Mouse (Mus musculus): ENCODE measurements at regions not wholly inside any gene's neighbourhood (a gene's known extent, or its start where the extent isn't known, plus 50 kb on each side); places are given as distances from the start of the nearest gene placed in this dataset.

DNA sequence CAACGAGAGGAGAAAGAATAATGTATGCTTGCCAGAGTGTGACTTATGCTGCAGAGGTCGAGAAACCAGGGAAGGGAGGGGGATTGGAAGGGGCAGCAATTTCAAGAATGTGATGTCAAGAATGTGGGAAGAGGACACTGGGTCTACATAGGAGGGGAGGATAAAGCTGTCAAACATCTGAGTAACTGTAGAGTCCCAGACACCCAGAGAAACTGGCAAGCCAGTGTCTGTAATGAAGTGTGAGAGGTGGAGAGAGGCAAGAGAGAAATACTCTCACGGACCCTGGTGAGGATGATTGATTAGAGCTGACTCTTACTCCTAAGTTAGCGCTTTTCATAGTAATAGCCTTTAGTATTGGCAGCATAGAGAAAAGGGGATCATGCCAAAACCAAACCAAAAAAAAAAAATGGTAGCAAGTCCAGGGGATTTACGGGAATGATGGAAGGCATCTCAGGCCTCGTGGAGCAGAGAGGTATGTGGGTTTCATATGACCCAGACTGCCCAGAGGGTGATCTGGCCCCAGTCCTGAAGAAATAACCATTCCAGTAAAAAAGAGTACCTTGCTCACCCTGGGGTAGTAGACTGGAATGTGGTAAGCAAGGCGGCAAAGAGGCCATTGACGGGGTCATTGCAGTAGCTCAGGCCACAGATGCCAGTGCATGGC, 146.2 kb upstream of the Serp2 start:
- WGBS: 79% methylated on average over 8 of the region's 8 CpGs
- H3K27me3 ChIP-seq (ENCODE audit: insufficient read depth, low read length): no peaks in the 10 kb centered on the region
- H3K4me1 ChIP-seq (ENCODE audit: insufficient read depth): no peaks in the 10 kb centered on the region
- TF ChIP-seq CTCF (IDR thresholded peaks at IDR 0.05; ENCODE audit: low read depth): no peak
- H3K9me3 ChIP-seq (ENCODE audit: low read length): no peaks in the 10 kb centered on the region
- no peak overlapping the region for H3K4me2 ChIP-seq (ENCODE audit: low read depth)
- DNase-seq (no peak), ATAC-seq (no peak)
- H3K9ac ChIP-seq: no peak overlapping the region
- H3K4me3 ChIP-seq (ENCODE audit: low read depth, low read length): no peak overlapping the region
- H3K36me3 ChIP-seq (ENCODE audit: insufficient read depth): no peaks in the 10 kb centered on the region
- H3K27ac ChIP-seq (ENCODE audit: low read depth, low read length): no peak overlapping the region

DNA sequence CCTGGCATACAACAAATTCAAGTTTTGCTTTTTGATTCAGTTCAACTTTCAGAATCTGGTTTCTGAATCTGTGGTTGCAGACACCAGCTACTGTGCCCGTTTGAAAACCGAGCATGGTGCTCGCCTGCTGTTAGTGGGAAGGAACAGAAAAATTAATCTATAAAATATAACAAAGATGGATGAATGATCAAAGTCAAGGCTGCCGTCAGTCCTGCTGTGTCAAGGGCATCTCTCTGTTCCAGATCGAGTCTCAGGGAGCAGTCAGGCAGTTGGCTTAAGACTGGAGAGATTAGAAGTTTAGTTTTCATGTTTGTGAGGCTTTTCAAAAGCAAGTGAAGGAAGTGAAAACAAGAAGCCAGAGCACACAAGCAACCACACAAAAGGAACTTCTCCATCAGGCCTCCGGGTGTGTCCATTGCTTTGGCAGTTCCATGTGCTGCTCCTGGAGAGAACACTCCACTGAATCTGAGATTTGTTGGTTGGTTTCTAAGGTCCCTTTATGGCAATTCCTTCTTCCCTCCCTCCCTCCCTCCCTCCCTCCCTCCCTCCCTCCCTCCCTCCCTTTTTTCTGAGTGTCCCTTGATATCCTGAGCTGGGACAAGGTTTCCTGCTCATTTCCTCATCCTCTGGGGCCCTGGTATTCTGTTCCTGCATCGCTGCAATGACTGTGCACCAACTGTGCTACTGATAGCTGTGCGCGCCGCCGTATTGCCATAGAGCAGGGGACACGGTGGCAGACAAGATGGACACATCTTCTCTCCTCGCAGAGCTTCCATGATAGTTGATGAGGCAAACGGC, 145.4 kb upstream of the Serp2 start:
- no peak for DNase-seq
- Histone ChIP-seq H3K36me3 (ENCODE audit: insufficient read depth) (no peaks in the 10 kb centered on the region), H3K9me3 (ENCODE audit: low read length) (no peaks in the 10 kb centered on the region), H3K4me3 (ENCODE audit: low read depth, low read length) (no peak overlapping the region), H3K4me1 (ENCODE audit: insufficient read depth) (no peaks in the 10 kb centered on the region), H3K9ac (no peak overlapping the region), H3K4me2 (ENCODE audit: low read depth) (no peak overlapping the region), H3K27ac (ENCODE audit: low read depth, low read length) (no peak overlapping the region), H3K27me3 (ENCODE audit: insufficient read depth, low read length) (no peaks in the 10 kb centered on the region)
- ATAC-seq: no peak
- WGBS: 79% methylated on average over 14 of the region's 14 CpGs
- TF ChIP-seq CTCF (IDR thresholded peaks at IDR 0.05; ENCODE audit: low read depth): no peak

DNA sequence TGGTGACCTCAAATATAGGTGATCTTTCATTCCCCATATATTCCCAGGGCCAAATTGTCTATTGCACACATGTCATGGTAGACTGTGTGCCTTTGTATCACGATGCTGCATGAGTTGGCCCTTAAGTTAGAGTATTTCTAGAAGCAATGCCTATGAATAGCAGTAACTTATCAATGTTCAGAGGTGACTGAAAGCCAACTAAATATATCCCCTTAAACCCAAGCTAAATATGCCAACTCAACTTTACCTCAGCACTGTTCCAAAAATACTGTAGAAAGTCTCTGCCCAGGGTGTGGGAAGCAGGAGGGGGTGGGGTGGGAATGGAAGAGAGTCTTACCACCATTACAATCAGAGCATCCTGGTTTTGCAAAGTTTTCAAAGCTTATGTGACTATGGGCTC, 144.6 kb upstream of the Serp2 start:
- H3K9me3 ChIP-seq (ENCODE audit: low read length): no peaks in the 10 kb centered on the region
- TF ChIP-seq CTCF (IDR thresholded peaks at IDR 0.05; ENCODE audit: low read depth): no peak
- no peak for DNase-seq
- 90% methylated on average over 1 of the region's 1 CpGs for WGBS
- ATAC-seq: no peak
- H3K9ac ChIP-seq: no peak overlapping the region
- H3K4me1 ChIP-seq (ENCODE audit: insufficient read depth): no peaks in the 10 kb centered on the region
- no peaks in the 10 kb centered on the region for H3K36me3 ChIP-seq (ENCODE audit: insufficient read depth)
- H3K27me3 ChIP-seq (ENCODE audit: insufficient read depth, low read length): no peaks in the 10 kb centered on the region
- no peak overlapping the region for H3K27ac ChIP-seq (ENCODE audit: low read depth, low read length)
- no peak overlapping the region for H3K4me2 ChIP-seq (ENCODE audit: low read depth)
- no peak overlapping the region for H3K4me3 ChIP-seq (ENCODE audit: low read depth, low read length)

GRCm38 (mm10) chr14:76700796-76701195, 144.1 kb upstream of the Serp2 start:
- Histone ChIP-seq H3K36me3 (ENCODE audit: insufficient read depth) (no peaks in the 10 kb centered on the region), H3K27ac (ENCODE audit: low read depth, low read length) (no peak overlapping the region), H3K9me3 (ENCODE audit: low read length) (no peaks in the 10 kb centered on the region), H3K4me2 (ENCODE audit: low read depth) (no peak overlapping the region), H3K9ac (no peak overlapping the region), H3K4me1 (ENCODE audit: insufficient read depth) (no peaks in the 10 kb centered on the region), H3K27me3 (ENCODE audit: insufficient read depth, low read length) (no peaks in the 10 kb centered on the region), H3K4me3 (ENCODE audit: low read depth, low read length) (no peak overlapping the region)
- no peak for TF ChIP-seq CTCF (IDR thresholded peaks at IDR 0.05; ENCODE audit: low read depth)
- 93% methylated on average over 3 of the region's 3 CpGs for WGBS
- DNase-seq: no peak
- ATAC-seq: no peak

GRCm38 (mm10) chr14:76700190-76700589, 143.5 kb upstream of the Serp2 start:
- DNase-seq: no peak
- no peak for TF ChIP-seq CTCF (IDR thresholded peaks at IDR 0.05; ENCODE audit: low read depth)
- Histone ChIP-seq H3K27me3 (ENCODE audit: insufficient read depth, low read length) (no peaks in the 10 kb centered on the region), H3K9ac (no peak overlapping the region), H3K27ac (ENCODE audit: low read depth, low read length) (no peak overlapping the region), H3K4me2 (ENCODE audit: low read depth) (no peak overlapping the region), H3K9me3 (ENCODE audit: low read length) (no peaks in the 10 kb centered on the region), H3K36me3 (ENCODE audit: insufficient read depth) (no peaks in the 10 kb centered on the region), H3K4me3 (ENCODE audit: low read depth, low read length) (no peak overlapping the region), H3K4me1 (ENCODE audit: insufficient read depth) (no peaks in the 10 kb centered on the region)
- 91% methylated on average over 4 of the region's 4 CpGs for WGBS
- no peak for ATAC-seq

DNA sequence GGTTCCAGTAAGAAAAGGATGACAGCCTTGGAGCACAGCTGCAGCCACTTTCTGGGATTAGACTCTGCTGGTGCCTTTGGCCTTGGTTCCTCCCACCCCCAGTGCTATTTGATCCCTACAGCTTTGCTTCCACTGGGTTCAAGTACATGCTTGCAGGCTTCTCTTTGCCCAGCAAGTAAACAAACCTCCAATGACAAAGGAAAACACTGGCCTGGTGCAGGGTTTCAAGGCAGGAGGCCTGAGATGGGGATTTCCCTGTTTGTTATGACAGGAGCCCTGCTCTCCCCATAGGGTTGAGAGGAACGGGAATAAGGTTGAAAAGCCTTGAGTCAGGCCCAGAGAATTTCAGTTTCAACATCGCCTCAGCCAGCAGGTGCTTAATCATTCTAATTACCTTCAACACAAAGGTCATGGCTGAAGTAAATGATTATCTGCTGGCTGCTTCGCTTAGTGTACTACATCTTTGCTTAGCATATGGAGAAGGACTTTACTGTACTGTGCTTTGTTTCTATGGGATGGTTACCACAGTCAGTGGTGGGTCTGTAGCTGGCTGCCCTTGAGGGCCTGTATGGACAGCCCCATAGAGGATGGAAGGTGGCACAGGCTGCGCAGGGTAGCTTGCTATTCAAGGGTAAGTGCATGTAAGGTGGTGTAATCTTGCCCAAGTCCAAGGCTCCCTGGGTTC, 142.2 kb upstream of the Serp2 start:
- no peak for TF ChIP-seq CTCF (IDR thresholded peaks at IDR 0.05; ENCODE audit: low read depth)
- H3K36me3 ChIP-seq (ENCODE audit: insufficient read depth): no peaks in the 10 kb centered on the region
- H3K9ac ChIP-seq: no peak overlapping the region
- H3K27ac ChIP-seq (ENCODE audit: low read depth, low read length): no peak overlapping the region
- H3K4me2 ChIP-seq (ENCODE audit: low read depth): no peak overlapping the region
- no peaks in the 10 kb centered on the region for H3K27me3 ChIP-seq (ENCODE audit: insufficient read depth, low read length)
- DNase-seq (no peak), ATAC-seq (no peak)
- no peak overlapping the region for H3K4me3 ChIP-seq (ENCODE audit: low read depth, low read length)
- WGBS: 38% methylated on average over 4 of the region's 4 CpGs
- H3K9me3 ChIP-seq (ENCODE audit: low read length): no peaks in the 10 kb centered on the region
- no peaks in the 10 kb centered on the region for H3K4me1 ChIP-seq (ENCODE audit: insufficient read depth)

- no peak for TF ChIP-seq CTCF (IDR thresholded peaks at IDR 0.05; ENCODE audit: low read depth)
- H3K27ac ChIP-seq (ENCODE audit: low read depth, low read length): no peak overlapping the region
- DNase-seq: no peak
Observed at GRCm38 (mm10) chr14:76696729-76697128, 140.0 kb upstream of the Serp2 start.

More at GRCm38 (mm10) chr14:76696729-76697128, 140.0 kb upstream of the Serp2 start:
- H3K4me3 ChIP-seq (ENCODE audit: low read depth, low read length): no peak overlapping the region
- H3K9ac ChIP-seq: no peak overlapping the region
- H3K9me3 ChIP-seq (ENCODE audit: low read length): no peaks in the 10 kb centered on the region
- H3K36me3 ChIP-seq (ENCODE audit: insufficient read depth): no peaks in the 10 kb centered on the region
- 47% methylated on average over 4 of the region's 4 CpGs for WGBS
- no peak overlapping the region for H3K4me2 ChIP-seq (ENCODE audit: low read depth)
- peak; percentile 92 for ATAC-seq
- no peaks in the 10 kb centered on the region for H3K4me1 ChIP-seq (ENCODE audit: insufficient read depth)
- H3K27me3 ChIP-seq (ENCODE audit: insufficient read depth, low read length): no peaks in the 10 kb centered on the region

Measured in forebrain, postnatal 0 days (tissue).